Mouse (Mus musculus) heart, embryonic 13.5 days (tissue): Measurements from ENCODE around the gene Sspo. TPM values are rescaled to one million over a fixed set of nuclear protein-coding genes. Genes with fewer than 3 reads are reported as not detected.

Experiments used
- ATAC-seq: fragments of 200-750 bp; cut with Nextera tagmentation; 2 replicates; pipeline ENCODE4 v1.8.0; 2017; ENCODE audit warnings: moderate TSS enrichment; ENCODE audit not compliant: insufficient number of reproducible peaks, low FRiP score, low TSS enrichment; ENCODE audit errors: extremely low read depth
- H3K27ac ChIP-seq: fragments of 300-500 bp; sonication (generic); replicated peaks from 2 replicates; pipeline ENCODE4 v1.5.1; 2015; ENCODE audit warnings: moderate library complexity, mild to moderate bottlenecking, inconsistent platforms
- H3K27me3 ChIP-seq: fragments of 300-500 bp; sonication (generic); replicated peaks from 2 replicates; pipeline ENCODE4 v1.6.1; 2015; ENCODE audit warnings: mild to moderate bottlenecking, inconsistent platforms
- H3K36me3 ChIP-seq: fragments of 300-500 bp; sonication (generic); 2 replicates; pipeline ENCODE4 v1.6.1; 2015; ENCODE audit warnings: mild to moderate bottlenecking, inconsistent platforms
- H3K4me1 ChIP-seq: fragments of 300-500 bp; sonication (generic); 2 replicates; pipeline ENCODE4 v1.6.1; 2015; ENCODE audit warnings: inconsistent platforms
- H3K4me2 ChIP-seq: fragments of 300-500 bp; sonication (generic); 2 replicates; pipeline ENCODE4 v1.6.1; 2015; ENCODE audit warnings: inconsistent platforms, mild to moderate bottlenecking, moderate library complexity
- H3K4me3 ChIP-seq: fragments of 300-500 bp; sonication (generic); 2 replicates; pipeline ENCODE4 v1.5.1; 2015; ENCODE audit warnings: moderate library complexity, mild to moderate bottlenecking, inconsistent platforms
- H3K9ac ChIP-seq: fragments of 300-500 bp; sonication (generic); 2 replicates; pipeline ENCODE4 v1.6.1; 2015; ENCODE audit warnings: inconsistent platforms, mild to moderate bottlenecking, moderate library complexity
- H3K9me3 ChIP-seq: fragments of 300-500 bp; sonication (generic); 2 replicates; pipeline ENCODE4 v1.6.1; 2016; ENCODE audit warnings: inconsistent platforms
- WGBS: fragments of 180-500 bp; shearing (Covaris S2); methylation state at CpG from one replicate; pipeline ENCODE4 v1.1.7; 2015; ENCODE audit warnings: mixed read lengths; 5-methylcytosine and 5-hydroxymethylcytosine counted together
- polyA plus RNA-seq: library from polyadenylated mRNA; unstranded; fragments of >200 nt; fragmentation: Nextera tagmentation; extraction: Ambion mirVana; gene quantifications from 2 replicates; pipeline ENCODE4 v1.2.1, GENCODE M21; 2015

The Sspo gene
- polyA plus RNA-seq, 1 experiment from 2014 or later: 0.27 TPM

DNA sequence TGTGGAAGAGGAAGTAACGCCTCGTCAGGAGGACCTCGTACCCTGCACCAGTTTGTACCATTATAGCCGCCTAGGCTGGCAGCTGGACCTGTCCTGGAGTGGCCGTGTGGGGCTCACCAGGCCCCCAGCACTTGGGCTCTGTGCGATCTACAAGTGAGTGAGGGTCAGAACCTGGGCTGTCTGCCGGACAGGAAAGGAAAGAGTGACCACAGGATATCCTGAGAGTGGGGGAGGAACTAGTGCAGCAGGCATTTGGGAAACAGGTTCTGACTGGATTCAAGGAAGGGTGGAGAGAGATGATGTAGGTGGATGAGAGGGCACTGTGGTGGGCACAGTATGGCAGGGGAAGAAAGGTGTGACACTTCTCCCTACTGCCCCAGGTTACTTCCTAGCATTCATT, 498 bp downstream of the Sspo start:
- Histone ChIP-seq H3K36me3 (no peaks in the 10 kb centered on the region), H3K4me1 (peaks cover 18% of the 10 kb centered on the region), H3K27me3 (no peaks in the 10 kb centered on the region; the same call in 1 of the 2 replicates), H3K4me2 (no peak overlapping the region), H3K4me3 (no peak overlapping the region), H3K9me3 (no peaks in the 10 kb centered on the region), H3K9ac (no peak overlapping the region), H3K27ac (peak overlapping the region; percentile 25; the same call in 1 of the 2 replicates)
- ATAC-seq: no peak
- 47% methylated on average over 7 of the region's 7 CpGs for WGBS

- H3K4me2 ChIP-seq: no peak overlapping the region
- no peaks in the 10 kb centered on the region for H3K9me3 ChIP-seq
- peaks cover 2% of the 10 kb centered on the region; the same call in 1 of the 2 replicates for H3K4me1 ChIP-seq
- no peak overlapping the region for H3K27ac ChIP-seq
- no peak for ATAC-seq
- H3K9ac ChIP-seq: no peak overlapping the region
- H3K27me3 ChIP-seq: no peaks in the 10 kb centered on the region; the same call in 1 of the 2 replicates
- 61% methylated on average over 1 of the region's 1 CpGs for WGBS
- no peak overlapping the region for H3K4me3 ChIP-seq
- no peaks in the 10 kb centered on the region for H3K36me3 ChIP-seq
Observed at GRCm38 (mm10) chr6:48452151-48452550, 4.1 kb downstream of the Sspo start.

GRCm38 (mm10) chr6:48452771-48453170, 4.7 kb downstream of the Sspo start:
- Histone ChIP-seq H3K9ac (no peak overlapping the region), H3K27me3 (no peaks in the 10 kb centered on the region; the same call in 1 of the 2 replicates), H3K4me2 (no peak overlapping the region), H3K27ac (no peak overlapping the region), H3K4me3 (no peak overlapping the region), H3K9me3 (no peaks in the 10 kb centered on the region), H3K4me1 (no peaks in the 10 kb centered on the region), H3K36me3 (no peaks in the 10 kb centered on the region)
- WGBS: 78% methylated on average over 3 of the region's 3 CpGs
- ATAC-seq: no peak

GRCm38 (mm10) chr6:48464966-48465679, 17.1 kb downstream of the Sspo start:
- 77% methylated on average over 13 of the region's 13 CpGs for WGBS

DNA sequence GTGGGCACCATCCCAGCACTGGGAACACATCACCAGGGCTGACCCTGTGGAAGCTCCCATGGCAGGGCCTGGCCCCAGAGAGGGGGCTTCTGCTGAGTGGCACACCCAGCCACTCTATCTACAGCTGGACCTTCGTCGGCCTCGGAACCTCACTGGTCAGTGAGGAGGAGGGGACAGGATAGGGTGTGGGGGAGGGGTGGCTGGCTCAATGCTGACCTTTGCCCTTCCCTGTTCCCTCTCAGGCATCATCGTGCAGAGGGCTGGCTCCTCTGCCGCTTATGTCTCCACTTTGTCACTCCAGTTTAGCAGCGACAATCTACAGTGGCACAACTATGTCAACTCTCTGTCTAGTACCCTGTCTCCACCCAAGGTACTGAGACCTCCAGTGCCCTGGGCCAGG, 18.7 kb downstream of the Sspo start:
- H3K9me3 ChIP-seq: no peaks in the 10 kb centered on the region
- H3K9ac ChIP-seq: no peak overlapping the region
- H3K4me1 ChIP-seq: no peaks in the 10 kb centered on the region
- no peak overlapping the region for H3K27ac ChIP-seq
- no peak for ATAC-seq
- H3K4me3 ChIP-seq: no peak overlapping the region
- peaks cover 6% of the 10 kb centered on the region; the same call in 1 of the 2 replicates for H3K27me3 ChIP-seq
- WGBS: 18% methylated on average over 6 of the region's 6 CpGs
- no peak overlapping the region for H3K4me2 ChIP-seq
- H3K36me3 ChIP-seq: no peaks in the 10 kb centered on the region

More at GRCm38 (mm10) chr6:48464966-48465679, 17.1 kb downstream of the Sspo start:
- H3K9ac ChIP-seq: no peak overlapping the region
- no peak overlapping the region for H3K4me2 ChIP-seq
- H3K36me3 ChIP-seq: no peaks in the 10 kb centered on the region
- H3K4me1 ChIP-seq: no peaks in the 10 kb centered on the region
- H3K27ac ChIP-seq: no peak overlapping the region
- H3K27me3 ChIP-seq: peaks cover 8% of the 10 kb centered on the region; the same call in 1 of the 2 replicates
- ATAC-seq: no peak
- no peaks in the 10 kb centered on the region for H3K9me3 ChIP-seq
- no peak overlapping the region for H3K4me3 ChIP-seq

DNA sequence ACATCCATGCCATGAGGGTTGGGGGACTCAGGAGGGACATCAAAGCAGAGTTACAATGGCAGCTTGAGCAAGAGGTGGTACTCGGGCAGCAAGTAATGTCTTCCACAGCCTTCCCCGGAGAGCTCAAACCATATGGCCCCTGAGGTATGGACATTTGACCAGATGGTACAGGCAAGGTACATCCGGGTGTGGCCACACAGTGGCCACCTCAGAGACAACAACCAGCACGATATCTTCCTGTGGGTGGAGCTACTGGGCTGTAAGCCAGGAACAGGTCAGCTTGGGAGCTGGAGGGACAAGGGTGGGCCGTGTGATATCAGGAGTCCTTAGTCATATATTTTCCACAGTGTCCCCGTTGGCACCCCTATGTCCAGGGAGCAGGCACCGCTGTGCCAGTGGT, 19.5 kb downstream of the Sspo start:
- Histone ChIP-seq H3K4me2 (no peak overlapping the region), H3K27ac (no peak overlapping the region), H3K36me3 (no peaks in the 10 kb centered on the region), H3K4me1 (no peaks in the 10 kb centered on the region), H3K9ac (no peak overlapping the region), H3K4me3 (no peak overlapping the region), H3K9me3 (no peaks in the 10 kb centered on the region), H3K27me3 (peaks cover 6% of the 10 kb centered on the region; the same call in 1 of the 2 replicates)
- WGBS: 60% methylated on average over 7 of the region's 7 CpGs
- ATAC-seq: no peak

GRCm38 (mm10) chr6:48470739-48471138, 22.7 kb downstream of the Sspo start:
- ATAC-seq: no peak
- WGBS: 70% methylated on average over 2 of the region's 2 CpGs
- H3K4me3 ChIP-seq: no peak overlapping the region

GRCm38 (mm10) chr6:48478446-48478845, 30.4 kb downstream of the Sspo start:
- Histone ChIP-seq H3K27me3 (no peaks in the 10 kb centered on the region), H3K9me3 (no peaks in the 10 kb centered on the region), H3K36me3 (no peaks in the 10 kb centered on the region), H3K4me3 (no peak overlapping the region), H3K4me1 (peaks cover 8% of the 10 kb centered on the region), H3K4me2 (no peak overlapping the region), H3K9ac (no peak overlapping the region), H3K27ac (no peak overlapping the region)
- 82% methylated on average over 4 of the region's 4 CpGs for WGBS
- no peak for ATAC-seq

More at GRCm38 (mm10) chr6:48470739-48471138, 22.7 kb downstream of the Sspo start:
- no peak overlapping the region for H3K9ac ChIP-seq
- no peak overlapping the region for H3K27ac ChIP-seq
- H3K36me3 ChIP-seq: no peaks in the 10 kb centered on the region
- H3K9me3 ChIP-seq: no peaks in the 10 kb centered on the region
- H3K4me2 ChIP-seq: no peak overlapping the region
- H3K27me3 ChIP-seq: 0 out of 2 replicates have a peak, but pooled peaks cover 6% of the 10 kb centered on the region
- H3K4me1 ChIP-seq: peaks cover 2% of the 10 kb centered on the region

DNA sequence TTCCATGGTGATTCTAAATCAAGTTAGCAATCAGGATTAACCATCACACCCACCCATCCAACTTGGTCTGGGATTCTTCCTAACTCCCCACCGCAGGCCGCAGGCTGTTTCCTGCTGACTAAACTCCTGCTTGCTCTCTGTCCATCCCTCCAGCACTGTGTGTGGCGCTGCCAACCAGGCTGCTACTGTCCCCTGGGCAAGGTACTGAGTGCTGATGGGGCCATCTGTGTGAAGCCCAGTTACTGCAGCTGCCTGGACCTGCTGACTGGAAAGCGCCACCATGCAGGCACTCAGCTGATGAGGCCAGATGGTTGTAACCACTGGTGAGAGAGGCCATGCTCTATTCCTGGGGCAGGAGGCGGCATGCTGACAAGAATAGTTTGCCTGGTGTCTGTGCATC, 34.5 kb downstream of the Sspo start:
- no peaks in the 10 kb centered on the region for H3K9me3 ChIP-seq
- no peak overlapping the region for H3K4me3 ChIP-seq
- no peak overlapping the region for H3K9ac ChIP-seq
- no peak overlapping the region for H3K4me2 ChIP-seq
- H3K36me3 ChIP-seq: no peaks in the 10 kb centered on the region
- 68% methylated on average over 5 of the region's 5 CpGs for WGBS
- H3K4me1 ChIP-seq: peaks cover 5% of the 10 kb centered on the region
- no peak overlapping the region for H3K27ac ChIP-seq
- no peak for ATAC-seq
- H3K27me3 ChIP-seq: 0 out of 2 replicates have a peak, but pooled peaks cover 5% of the 10 kb centered on the region

GRCm38 (mm10) chr6:48487747-48488725, 40.0 kb downstream of the Sspo start:
- peak overlapping the region; percentile 35 for H3K4me3 ChIP-seq
- peak overlapping the region; percentile 71 for H3K9ac ChIP-seq
- ATAC-seq: no peak
- peak overlapping the region; percentile 63 for H3K27ac ChIP-seq
- H3K36me3 ChIP-seq: no peaks in the 10 kb centered on the region
- peaks cover 39% of the 10 kb centered on the region for H3K27me3 ChIP-seq
- 8% methylated on average over 16 of the region's 25 CpGs for WGBS
- H3K4me2 ChIP-seq: peak overlapping the region; percentile 67
- H3K9me3 ChIP-seq: no peaks in the 10 kb centered on the region
- peaks cover 20% of the 10 kb centered on the region for H3K4me1 ChIP-seq

GRCm38 (mm10) chr6:48489741-48490140, 41.7 kb downstream of the Sspo start:
- ATAC-seq: no peak
- Histone ChIP-seq H3K9ac (no peak overlapping the region), H3K4me1 (peaks cover 20% of the 10 kb centered on the region), H3K4me2 (no peak overlapping the region), H3K27me3 (peaks cover 50% of the 10 kb centered on the region), H3K4me3 (no peak overlapping the region), H3K36me3 (no peaks in the 10 kb centered on the region), H3K9me3 (no peaks in the 10 kb centered on the region), H3K27ac (no peak overlapping the region)
- 86% methylated on average over 3 of the region's 3 CpGs for WGBS
